Comparison of ENCODE assay signal across 9 mouse cellular contexts in the genomic region with DNA sequence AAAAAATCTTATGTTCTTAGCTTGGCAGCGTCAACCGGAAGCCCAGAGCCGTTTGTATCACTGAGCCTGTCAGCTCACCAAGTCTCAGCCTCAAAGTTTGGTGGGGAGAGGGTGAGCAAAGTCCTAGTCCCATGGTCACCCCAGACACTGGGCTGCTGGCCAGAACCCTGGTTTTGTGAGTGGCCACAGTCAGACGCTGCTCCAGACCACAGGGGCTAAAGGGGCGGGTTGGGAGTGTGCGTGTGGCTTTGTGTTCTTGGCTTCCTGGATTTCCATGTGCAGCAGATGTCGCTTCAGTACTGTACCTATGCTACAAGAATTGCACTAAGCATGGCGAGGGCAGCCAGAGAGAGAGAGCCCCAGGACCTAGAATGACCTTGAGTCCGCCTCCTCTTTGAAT. TPM values are rescaled to one million over a fixed set of nuclear protein-coding genes. Genes with fewer than 3 reads are reported as not detected.
DNase-seq lines count a peak whose midpoint lies in the region; ATAC-seq and TF ChIP-seq lines count a peak whose summit lies in the region.
"Had no signal": no experiment of that assay in that cellular context is flagged by ENCODE, and none has a peak within 500 bp of the region (broad histone marks: within the 10 kb centered on the region; RNA-seq: fewer than 3 reads in every experiment).

No protein-coding gene starts in this region.

- H3K36me3 ChIP-seq in liver, embryonic 14.5 days (replicated peaks; ENCODE audit: control insufficient read depth, insufficient read depth, low read depth) = no peaks in the 10 kb centered on the region; the same call in 1 of the 2 replicates
- H3K36me3 ChIP-seq: forebrain, embryonic 12.5 days had no signal

- ATAC-seq in hematopoietic stem cell, adult 5-6 weeks (replicated peaks in 1 of 2; ENCODE audit: insufficient read depth in 1 of 2, low FRiP score in 2 of 2, low TSS enrichment in 1 of 2, low read depth in 1 of 2, poor library complexity in 2 of 2, severe bottlenecking in 2 of 2) = peak; percentile 9 to 17; a peak in 1 of 4 replicates
- no peak for ATAC-seq in liver, embryonic 14.5 days (ENCODE audit: insufficient read depth)

- no peak for TF ChIP-seq EP300 in liver, embryonic 14.5 days (IDR thresholded peaks at IDR 0.05; ENCODE audit: low read depth)

- no peaks in the 10 kb centered on the region for H3K9me3 ChIP-seq in liver, embryonic 14.5 days (ENCODE audit: control insufficient read depth, low read length)
- H3K9me3 ChIP-seq: forebrain, embryonic 12.5 days had no signal

- no peaks in the 10 kb centered on the region for H3K27me3 ChIP-seq in liver, embryonic 14.5 days (ENCODE audit: control insufficient read depth, insufficient read depth, low read length)
- H3K27me3 ChIP-seq: forebrain, embryonic 12.5 days had no signal

- H3K9ac ChIP-seq in liver, embryonic 14.5 days (replicated peaks) = no peak overlapping the region

- peaks cover 18 to 34% of the 10 kb centered on the region in 2 experiments for H3K4me1 ChIP-seq in liver, embryonic 14.5 days (replicated peaks; ENCODE audit: control insufficient read depth in 2 of 2, insufficient read depth in 2 of 2, low read length in 1 of 2)

- no peak for TF ChIP-seq CTCF in liver, embryonic 14.5 days (IDR thresholded peaks at IDR 0.05; ENCODE audit: low read depth)

- 77% methylated on average over 9 of the region's 9 CpGs for WGBS in liver, embryonic 14.5 days (ENCODE audit: insufficient replicate concordance)

- peak; percentile 55 for DNase-seq in left cerebral cortex, postnatal 4 days
- DNase-seq in left cerebral cortex, adult 9 months (ENCODE audit: low spot score in 2 of 2) = no peak
- peak; percentile 70 to 71 for DNase-seq in cerebellum, postnatal 10 days
- DNase-seq in liver, embryonic 14.5 days (ENCODE audit: low read depth in 3 of 3, low spot score in 3 of 3) = no peak
- no peak for DNase-seq in layer of hippocampus, postnatal 25 days (ENCODE audit: extremely low spot score in 1 of 2, low spot score in 1 of 2)
- no peak for DNase-seq in spleen, postnatal 10 days (ENCODE audit: low spot score in 2 of 2)
- DNase-seq in spleen, postnatal 36 days (ENCODE audit: low spot score in 2 of 2) = no peak

- H3K4me2 ChIP-seq in liver, embryonic 14.5 days (ENCODE audit: low read depth) = no peak overlapping the region

- peak overlapping the region; percentile 4; the same call in 1 of the 2 replicates for H3K27ac ChIP-seq in liver, embryonic 14.5 days

- no peak overlapping the region for H3K4me3 ChIP-seq in liver, embryonic 14.5 days (ENCODE audit: insufficient read depth in 1 of 2, low read depth in 2 of 2, low read length in 2 of 2)

- intact Hi-C loops in left cerebral cortex, postnatal 4 days (cut with DNase I) = no loop called here

RNA-seq across cellular contexts. Expression of gene Sigmar1, which starts 3.2 kb away (rescaled TPM):
- total RNA-seq in left cerebral cortex, postnatal 4 days (2021) = 10 to 100 TPM; 45.7 to 49.7 TPM
- total RNA-seq in hematopoietic stem cell, adult 5-6 weeks (2017) = 47.3 and 60.0 TPM in 2 replicates
- polyA plus RNA-seq in liver, embryonic 14.5 days (2012; rRNA removed) = 24.4 and 30.2 TPM in 2 replicates
- 36.0 and 36.2 TPM in 2 replicates for polyA plus RNA-seq in liver, embryonic 14.5 days (2014; fragmentation: Nextera tagmentation; extraction: Ambion mirVana)
- 10 to 100 TPM; 40.0 to 41.6 TPM for total RNA-seq in layer of hippocampus, postnatal 25 days (2021)

RNA-seq across cellular contexts. Expression of gene Galt, which starts 4.2 kb away (rescaled TPM):
- total RNA-seq in left cerebral cortex, postnatal 4 days (2021) = 10 to 100 TPM; 52.7 to 54.4 TPM
- total RNA-seq in hematopoietic stem cell, adult 5-6 weeks (2017) = 45.2 and 55.0 TPM in 2 replicates
- 24.2 and 29.5 TPM in 2 replicates for polyA plus RNA-seq in liver, embryonic 14.5 days (2012; rRNA removed)
- polyA plus RNA-seq in liver, embryonic 14.5 days (2014; fragmentation: Nextera tagmentation; extraction: Ambion mirVana) = 19.2 and 22.1 TPM in 2 replicates
- 10 to 100 TPM; 54.3 to 55.7 TPM for total RNA-seq in layer of hippocampus, postnatal 25 days (2021)

RNA-seq across cellular contexts. Expression of gene Ccl27a, which starts 14.8 kb away (rescaled TPM):
- total RNA-seq in left cerebral cortex, postnatal 4 days (2021) = 100 to 1,000 TPM; 256 to 262 TPM
- total RNA-seq in hematopoietic stem cell, adult 5-6 weeks (2017) = 17.0 and 36.8 TPM in 2 replicates
- 9.5 and 10.8 TPM in 2 replicates for polyA plus RNA-seq in liver, embryonic 14.5 days (2012; rRNA removed)
- polyA plus RNA-seq in liver, embryonic 14.5 days (2014; fragmentation: Nextera tagmentation; extraction: Ambion mirVana) = 7.8 and 8.2 TPM in 2 replicates
- 100 to 1,000 TPM; 121 to 134 TPM for total RNA-seq in layer of hippocampus, postnatal 25 days (2021)

RNA-seq across cellular contexts. Expression of gene Arid3c, which starts 28.3 kb away (rescaled TPM):
- total RNA-seq in left cerebral cortex, postnatal 4 days (2021) = under 1 TPM; 0.22 to 0.26 TPM
- total RNA-seq in hematopoietic stem cell, adult 5-6 weeks (2017) = not detected in 2 replicates
- polyA plus RNA-seq in liver, embryonic 14.5 days (2012; rRNA removed) = not detected in 2 replicates
- not detected in 2 replicates for polyA plus RNA-seq in liver, embryonic 14.5 days (2014; fragmentation: Nextera tagmentation; extraction: Ambion mirVana)
- not detected for total RNA-seq in layer of hippocampus, postnatal 25 days (2021)

RNA-seq across cellular contexts. Expression of gene Dctn3, which starts 36.2 kb away (rescaled TPM):
- 100 to 1,000 TPM; 161 to 166 TPM for total RNA-seq in left cerebral cortex, postnatal 4 days (2021)
- 32.8 and 62.5 TPM in 2 replicates for total RNA-seq in hematopoietic stem cell, adult 5-6 weeks (2017)
- polyA plus RNA-seq in liver, embryonic 14.5 days (2012; rRNA removed) = 28.7 and 39.8 TPM in 2 replicates
- 63.9 and 68.6 TPM in 2 replicates for polyA plus RNA-seq in liver, embryonic 14.5 days (2014; fragmentation: Nextera tagmentation; extraction: Ambion mirVana)
- total RNA-seq in layer of hippocampus, postnatal 25 days (2021) = 100 to 1,000 TPM; 149 to 172 TPM

Comparison
In these comparisons a context has a peak if more than half of its experiments do, and no peak if none do; other contexts are left out.
1. DNase-seq: peak in left cerebral cortex, postnatal 4 days (single experiment) and cerebellum, postnatal 10 days (2 of 2); none in left cerebral cortex, adult 9 months (0 of 2), liver, embryonic 14.5 days (0 of 3), layer of hippocampus, postnatal 25 days (0 of 2), spleen, postnatal 10 days (0 of 2) and spleen, postnatal 36 days (0 of 2).